Mouse (Mus musculus): ENCODE measurements around the gene Aars2. TPM values are rescaled to one million over a fixed set of nuclear protein-coding genes. Genes with fewer than 3 reads are reported as not detected.

The Aars2 gene
- total RNA-seq (2012; rRNA removed) (20.2 and 23.1 TPM in 2 replicates), total RNA-seq (2014; rRNA removed) (10.4 and 12.4 TPM in 2 replicates), polyA plus RNA-seq (2012; ENCODE audit: insufficient read length, low read depth) (17.5 and 17.6 TPM in 2 replicates)

DNA sequence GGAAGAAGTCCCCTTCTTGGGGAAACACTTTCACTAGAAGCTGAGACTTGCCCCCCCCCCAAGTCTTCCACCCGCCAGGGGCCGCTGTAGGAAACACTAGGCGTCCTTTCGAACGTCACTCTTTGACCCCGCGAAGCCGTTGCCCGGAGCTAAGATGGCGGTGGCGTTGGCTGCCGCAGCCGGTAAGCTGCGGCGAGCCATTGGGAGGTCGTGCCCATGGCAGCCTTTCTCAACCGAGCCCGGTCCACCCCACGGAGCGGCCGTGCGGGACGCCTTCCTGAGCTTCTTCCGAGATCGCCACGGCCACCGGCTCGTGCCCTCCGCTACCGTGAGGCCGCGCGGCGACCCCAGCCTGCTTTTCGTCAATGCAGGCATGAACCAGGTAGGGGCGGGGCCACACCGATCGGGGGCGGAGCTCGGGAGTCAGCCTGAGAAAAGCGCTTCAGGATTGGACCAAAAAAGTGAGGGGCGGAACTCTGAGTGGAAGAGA lies at the start of gene Aars2:
Gene Aars2, plus strand, starts transcription at position 142 of the 490 bp plus-strand sequence.
- TF ChIP-seq SIN3A (IDR thresholded peaks at IDR 0.05; ENCODE audit: low read length) (peak; percentile 75), ETS1 (conservative IDR thresholded peaks at IDR 0.05; ENCODE audit: low read depth, low read length) (peak; percentile 32; the same call in 1 of the 2 replicates), RCOR1 (conservative IDR thresholded peaks at IDR 0.05; ENCODE audit: low read depth, low read length) (no peak), ZNF384 (IDR thresholded peaks at IDR 0.05; ENCODE audit: low read depth, low read length) (no peak), NRF1 (IDR thresholded peaks at IDR 0.05; ENCODE audit: low read depth, low read length) (peak; percentile 72), MAFK (IDR thresholded peaks at IDR 0.05; ENCODE audit: insufficient replicate concordance, low read length) (no peak), KAT2A (IDR thresholded peaks at IDR 0.05; ENCODE audit: insufficient replicate concordance, low read length) (peak; percentile 91; the same call in 1 of the 2 replicates), PAX5 (IDR thresholded peaks at IDR 0.05; ENCODE audit: low read length) (no peak), IRF4 (IDR thresholded peaks at IDR 0.05; ENCODE audit: low read depth, low read length) (peak; percentile 74), ZC3H11A (IDR thresholded peaks at IDR 0.05; ENCODE audit: low read depth, low read length) (no peak), SMC3 (IDR thresholded peaks at IDR 0.05; ENCODE audit: low read depth, low read length) (peak; percentile 17; the same call in 1 of the 2 replicates), NELFE (IDR thresholded peaks at IDR 0.05; ENCODE audit: low read depth, low read length) (peak; percentile 61; the same call in 1 of the 2 replicates), GABPA (IDR thresholded peaks at IDR 0.05; ENCODE audit: insufficient replicate concordance, low read depth, low read length) (peak; percentile 97), BHLHE40 (IDR thresholded peaks at IDR 0.05; ENCODE audit: low read depth, low read length) (no peak; the same call in 1 of the 2 replicates), USF2 (conservative IDR thresholded peaks at IDR 0.05; ENCODE audit: low read depth, low read length) (no peak), CTCF (conservative IDR thresholded peaks at IDR 0.05 in 1 of 2, IDR thresholded peaks at IDR 0.05 in 1 of 2; ENCODE audit: low read depth in 2 of 2, low read length in 2 of 2) (peak in 1 of 2 experiments; percentile 86; a peak in 2 of 4 replicates), MAZ (IDR thresholded peaks at IDR 0.05; ENCODE audit: low read depth, low read length) (peak; percentile 99), JUND (conservative IDR thresholded peaks at IDR 0.05; ENCODE audit: low read depth, low read length) (no peak), ELF1 (IDR thresholded peaks at IDR 0.05; ENCODE audit: low read depth, low read length) (peak; percentile 69), HCFC1 (IDR thresholded peaks at IDR 0.05; ENCODE audit: low read depth, low read length) (peak; percentile 95), CHD1 (IDR thresholded peaks at IDR 0.05; ENCODE audit: low read depth, low read length) (no peak), RAD21 (IDR thresholded peaks at IDR 0.05; ENCODE audit: low read depth, low read length) (no peak), CHD2 (IDR thresholded peaks at IDR 0.05; ENCODE audit: low read length) (peak; percentile 56), USF1 (IDR thresholded peaks at IDR 0.05; ENCODE audit: low read depth, low read length) (no peak), MXI1 (IDR thresholded peaks at IDR 0.05; ENCODE audit: low read depth, low read length) (peak; percentile 75), TCF12 (IDR thresholded peaks at IDR 0.05; ENCODE audit: low read depth, low read length) (peak; percentile 92), UBTF (IDR thresholded peaks at IDR 0.05; ENCODE audit: low read depth, low read length) (no peak), JUN (IDR thresholded peaks at IDR 0.05; ENCODE audit: insufficient read depth, low read depth, low read length) (no peak), MYC (IDR thresholded peaks at IDR 0.05; ENCODE audit: low read depth, low read length) (0 out of 2 replicates have a peak, but pooled peaks have one; percentile 23), E2F4 (IDR thresholded peaks at IDR 0.05; ENCODE audit: insufficient replicate concordance, low read depth, low read length) (no peak), POLR2AphosphoS2 (IDR thresholded peaks at IDR 0.05; ENCODE audit: low read depth, low read length) (no peak), MAX (IDR thresholded peaks at IDR 0.05; ENCODE audit: low read length) (0 out of 2 replicates have a peak, but pooled peaks have one; percentile 29), POLR2A (IDR thresholded peaks at IDR 0.05; ENCODE audit: low read depth, low read length) (peak; percentile 92), TBP (conservative IDR thresholded peaks at IDR 0.05; ENCODE audit: low read depth, low read length) (peak; percentile 66; the same call in 1 of the 2 replicates), ZKSCAN1 (IDR thresholded peaks at IDR 0.05; ENCODE audit: borderline replicate concordance, low read depth, low read length) (no peak), ZMIZ1 (IDR thresholded peaks at IDR 0.05; ENCODE audit: low read depth, low read length) (no peak; the same call in 1 of the 2 replicates), EP300 (IDR thresholded peaks at IDR 0.05; ENCODE audit: low read length) (no peak), MEF2A (IDR thresholded peaks at IDR 0.05; ENCODE audit: borderline replicate concordance, low read depth, low read length) (peak; percentile 78; the same call in 1 of the 2 replicates)

More for the DNA sequence above, at the start of gene Aars2:
- Histone ChIP-seq H3K9ac (ENCODE audit: insufficient read depth, low read depth) (peak within 1 kb of the TSS; percentile 44; the same call in 1 of the 2 replicates), H3K27me3 (replicated peaks) (no peaks in the 10 kb centered on the region), H3K4me2 (ENCODE audit: insufficient read depth, low read depth, poor library complexity, severe bottlenecking) (peak within 1 kb of the TSS; percentile 72), H3K4me3 (replicated peaks in 1 of 3; ENCODE audit: low read depth in 2 of 3, low read length in 2 of 3, poor library complexity in 1 of 3) (peak within 1 kb of the TSS; percentile 57 to 79 (median 73)), H3K27ac (ENCODE audit: insufficient read depth, low read depth) (peak within 1 kb of the TSS; percentile 56), H3K4me1 (ENCODE audit: control insufficient read depth in 1 of 2, insufficient read depth in 2 of 2) (peaks cover 10 to 48% of the 10 kb centered on the region in 2 experiments), H3K36me3 (replicated peaks in 1 of 2; ENCODE audit: control insufficient read depth in 1 of 2, insufficient read depth in 1 of 2, low read length in 1 of 2) (peaks cover 24 to 37% of the 10 kb centered on the region in 2 experiments), H3K79me2 (replicated peaks; ENCODE audit: control insufficient read depth, extremely low read depth, insufficient read depth, poor library complexity, severe bottlenecking) (no peaks in the 10 kb centered on the region), H3K9me3 (replicated peaks; ENCODE audit: low read length) (no peaks in the 10 kb centered on the region)
- in situ Hi-C loops (cut with MboI; ENCODE audit: low pct_ligation_motif_present, low pct_unique_long_range_greater_than_20kb, low sequenced_read_pairs) = no loop called here
- peak; percentile 93 for DNase-seq (ENCODE audit: extremely low read depth)
- dilution Hi-C loops (cut with MboI; ENCODE audit: extremely low pct_ligation_motif_present, extremely low pct_unique_long_range_greater_than_20kb, low sequenced_read_pairs) = no loop called here
